Mouse (Mus musculus) neural tube, embryonic 12.5 days (tissue): ENCODE results near the gene Ccr2. TPM values are rescaled to one million over a fixed set of nuclear protein-coding genes. Genes with fewer than 3 reads are reported as not detected.

ENCODE experiments used
- ATAC-seq: fragments of 200-750 bp; cut with Nextera tagmentation; 2 replicates; pipeline ENCODE4 v1.8.0; 2017; ENCODE audit warnings: low read depth, mild to moderate bottlenecking, moderate TSS enrichment, moderate library complexity; ENCODE audit not compliant: low FRiP score
- H3K27ac ChIP-seq: fragments of 300-500 bp; sonication (generic); 2 replicates; pipeline ENCODE4 v1.5.1; 2016
- H3K27me3 ChIP-seq: fragments of 300-500 bp; sonication (generic); replicated peaks from 2 replicates; pipeline ENCODE4 v1.6.1; 2016; ENCODE audit warnings: mild to moderate bottlenecking
- H3K36me3 ChIP-seq: fragments of 300-500 bp; sonication (generic); 2 replicates; pipeline ENCODE4 v1.6.1; 2016; ENCODE audit warnings: mild to moderate bottlenecking
- H3K4me1 ChIP-seq: fragments of 300-500 bp; sonication (generic); 2 replicates; pipeline ENCODE4 v1.6.1; 2016
- H3K4me2 ChIP-seq: fragments of 300-500 bp; sonication (generic); replicated peaks from 2 replicates; pipeline ENCODE4 v1.6.1; 2016; ENCODE audit warnings: mild to moderate bottlenecking
- H3K4me3 ChIP-seq: fragments of 300-500 bp; sonication (generic); 2 replicates; pipeline ENCODE4 v1.5.1; 2016
- H3K9ac ChIP-seq: fragments of 300-500 bp; sonication (generic); 2 replicates; pipeline ENCODE4 v1.6.1; 2016; ENCODE audit warnings: mild to moderate bottlenecking
- H3K9me3 ChIP-seq: fragments of 300-500 bp; sonication (generic); 2 replicates; pipeline ENCODE4 v1.6.1; 2016; ENCODE audit warnings: mild to moderate bottlenecking
- WGBS: fragments of 180-500 bp; shearing (Covaris S2); methylation state at CpG from one replicate; pipeline ENCODE4 v1.1.7; 2016; 5-methylcytosine and 5-hydroxymethylcytosine counted together
- polyA plus RNA-seq: library from polyadenylated mRNA; unstranded; fragments of >200 nt; fragmentation: Nextera tagmentation; extraction: Ambion mirVana; gene quantifications from 2 replicates; pipeline ENCODE4 v1.2.1, GENCODE M21; 2016

The Ccr2 gene
- polyA plus RNA-seq, 1 experiment from 2014 or later: 0.42 TPM

GRCm38 (mm10) chr9:124099127-124099526, 2.6 kb upstream of the Ccr2 start:
- no peak overlapping the region for H3K4me3 ChIP-seq

GRCm38 (mm10) chr9:124100357-124100756, 1.4 kb upstream of the Ccr2 start:
- no peak overlapping the region for H3K4me3 ChIP-seq
- no peak overlapping the region for H3K4me2 ChIP-seq
- WGBS: 96% methylated on average over 1 of the region's 1 CpGs
- no peaks in the 10 kb centered on the region for H3K4me1 ChIP-seq
- H3K9ac ChIP-seq: no peak overlapping the region
- no peaks in the 10 kb centered on the region for H3K9me3 ChIP-seq
- H3K27ac ChIP-seq: no peak overlapping the region
- ATAC-seq: no peak
- no peaks in the 10 kb centered on the region for H3K36me3 ChIP-seq
- no peaks in the 10 kb centered on the region for H3K27me3 ChIP-seq

More at GRCm38 (mm10) chr9:124099127-124099526, 2.6 kb upstream of the Ccr2 start:
- Histone ChIP-seq H3K4me2 (no peak overlapping the region), H3K36me3 (no peaks in the 10 kb centered on the region), H3K9ac (no peak overlapping the region), H3K27ac (no peak overlapping the region), H3K9me3 (no peaks in the 10 kb centered on the region), H3K27me3 (no peaks in the 10 kb centered on the region), H3K4me1 (no peaks in the 10 kb centered on the region)
- no peak for ATAC-seq
- 83% methylated on average over 1 of the region's 1 CpGs for WGBS

- Histone ChIP-seq H3K4me1 (no peaks in the 10 kb centered on the region), H3K4me3 (no peak overlapping the region), H3K4me2 (no peak overlapping the region), H3K27me3 (no peaks in the 10 kb centered on the region), H3K36me3 (no peaks in the 10 kb centered on the region), H3K9ac (no peak overlapping the region), H3K9me3 (no peaks in the 10 kb centered on the region), H3K27ac (no peak overlapping the region)
- 75% methylated on average over 1 of the region's 1 CpGs for WGBS
- ATAC-seq: no peak
Observed at GRCm38 (mm10) chr9:124103199-124103598, 1.4 kb downstream of the Ccr2 start.

- H3K27me3 ChIP-seq: no peaks in the 10 kb centered on the region
- H3K36me3 ChIP-seq: no peaks in the 10 kb centered on the region
- H3K4me1 ChIP-seq: no peaks in the 10 kb centered on the region
- no peaks in the 10 kb centered on the region for H3K9me3 ChIP-seq
- H3K9ac ChIP-seq: no peak overlapping the region
- H3K27ac ChIP-seq: no peak overlapping the region
- H3K4me3 ChIP-seq: no peak overlapping the region
- ATAC-seq: no peak
- no peak overlapping the region for H3K4me2 ChIP-seq
Observed at GRCm38 (mm10) chr9:124105196-124105595, 3.4 kb downstream of the Ccr2 start.

GRCm38 (mm10) chr9:124107232-124107631, 5.5 kb downstream of the Ccr2 start:
- Histone ChIP-seq H3K4me3 (no peak overlapping the region), H3K4me2 (no peak overlapping the region), H3K4me1 (no peaks in the 10 kb centered on the region), H3K27ac (no peak overlapping the region), H3K9ac (no peak overlapping the region), H3K9me3 (no peaks in the 10 kb centered on the region), H3K27me3 (no peaks in the 10 kb centered on the region), H3K36me3 (no peaks in the 10 kb centered on the region)
- no peak for ATAC-seq

GRCm38 (mm10) chr9:124108356-124109127, 6.8 kb downstream of the Ccr2 start:
- Histone ChIP-seq H3K27ac (no peak overlapping the region), H3K9ac (no peak overlapping the region), H3K27me3 (no peaks in the 10 kb centered on the region), H3K4me2 (no peak overlapping the region), H3K9me3 (no peaks in the 10 kb centered on the region), H3K36me3 (no peaks in the 10 kb centered on the region), H3K4me3 (no peak overlapping the region), H3K4me1 (no peaks in the 10 kb centered on the region)
- 81% methylated on average over 2 of the region's 2 CpGs for WGBS
- ATAC-seq: no peak

GRCm38 (mm10) chr9:124111997-124112396, 10.2 kb downstream of the Ccr2 start:
- no peaks in the 10 kb centered on the region for H3K9me3 ChIP-seq
- H3K4me3 ChIP-seq: no peak overlapping the region
- H3K27me3 ChIP-seq: no peaks in the 10 kb centered on the region
- no peak overlapping the region for H3K9ac ChIP-seq
- WGBS: 85% methylated on average over 1 of the region's 1 CpGs
- H3K4me2 ChIP-seq: no peak overlapping the region
- H3K27ac ChIP-seq: no peak overlapping the region
- no peaks in the 10 kb centered on the region for H3K36me3 ChIP-seq
- no peak for ATAC-seq
- H3K4me1 ChIP-seq: no peaks in the 10 kb centered on the region

- Histone ChIP-seq H3K4me1 (no peaks in the 10 kb centered on the region), H3K27me3 (no peaks in the 10 kb centered on the region), H3K4me3 (no peak overlapping the region), H3K9ac (no peak overlapping the region), H3K4me2 (no peak overlapping the region), H3K27ac (no peak overlapping the region), H3K9me3 (no peaks in the 10 kb centered on the region), H3K36me3 (no peaks in the 10 kb centered on the region)
- ATAC-seq: no peak
- 91% methylated on average over 1 of the region's 1 CpGs for WGBS
Observed at GRCm38 (mm10) chr9:124112591-124113239, 11.0 kb downstream of the Ccr2 start.

GRCm38 (mm10) chr9:124113777-124114176, 12.0 kb downstream of the Ccr2 start:
- no peaks in the 10 kb centered on the region for H3K36me3 ChIP-seq
- no peak for ATAC-seq
- no peak overlapping the region for H3K4me3 ChIP-seq
- no peaks in the 10 kb centered on the region for H3K9me3 ChIP-seq
- H3K27ac ChIP-seq: no peak overlapping the region
- no peaks in the 10 kb centered on the region for H3K27me3 ChIP-seq
- H3K4me1 ChIP-seq: no peaks in the 10 kb centered on the region
- H3K9ac ChIP-seq: no peak overlapping the region
- H3K4me2 ChIP-seq: no peak overlapping the region
- WGBS: 79% methylated on average over 1 of the region's 1 CpGs

GRCm38 (mm10) chr9:124118489-124118888, 16.7 kb downstream of the Ccr2 start:
- no peak overlapping the region for H3K4me3 ChIP-seq
- WGBS: 89% methylated on average over 1 of the region's 1 CpGs

GRCm38 (mm10) chr9:124121387-124122184, 19.8 kb downstream of the Ccr2 start, which contains the start of gene Ccr5:
Gene Ccr5 (plus strand): TSS chr9:124121543.
- Histone ChIP-seq H3K27me3 (no peaks in the 10 kb centered on the region), H3K4me3 (no peak within 1 kb of the TSS), H3K36me3 (no peaks in the 10 kb centered on the region), H3K27ac (no peak within 1 kb of the TSS), H3K4me1 (no peaks in the 10 kb centered on the region), H3K9ac (no peak within 1 kb of the TSS), H3K4me2 (no peak within 1 kb of the TSS), H3K9me3 (no peaks in the 10 kb centered on the region)
- WGBS: 84% methylated on average over 3 of the region's 3 CpGs
- ATAC-seq: no peak

More at GRCm38 (mm10) chr9:124118489-124118888, 16.7 kb downstream of the Ccr2 start:
- no peak overlapping the region for H3K9ac ChIP-seq
- no peak overlapping the region for H3K27ac ChIP-seq
- H3K36me3 ChIP-seq: no peaks in the 10 kb centered on the region
- no peak for ATAC-seq
- H3K4me1 ChIP-seq: no peaks in the 10 kb centered on the region
- no peaks in the 10 kb centered on the region for H3K27me3 ChIP-seq
- H3K4me2 ChIP-seq: no peak overlapping the region
- no peaks in the 10 kb centered on the region for H3K9me3 ChIP-seq

GRCm38 (mm10) chr9:124125576-124125975, 23.8 kb downstream of the Ccr2 start:
- no peak for ATAC-seq
- WGBS: 73% methylated on average over 11 of the region's 11 CpGs
- no peak overlapping the region for H3K4me2 ChIP-seq
- no peaks in the 10 kb centered on the region for H3K4me1 ChIP-seq
- no peak overlapping the region for H3K27ac ChIP-seq
- no peaks in the 10 kb centered on the region for H3K9me3 ChIP-seq
- no peak overlapping the region for H3K9ac ChIP-seq
- no peak overlapping the region for H3K4me3 ChIP-seq
- no peaks in the 10 kb centered on the region for H3K36me3 ChIP-seq
- no peaks in the 10 kb centered on the region for H3K27me3 ChIP-seq
